Mouse (Mus musculus) stomach, embryonic 16.5 days (tissue): ENCODE results near the gene Ghitm. TPM values are rescaled to one million over a fixed set of nuclear protein-coding genes. Genes with fewer than 3 reads are reported as not detected.

ENCODE experiments used
- ATAC-seq: fragments of 200-750 bp; cut with Nextera tagmentation; 2 replicates; pipeline ENCODE4 v1.8.0; 2017; ENCODE audit warnings: moderate number of reproducible peaks, moderate TSS enrichment; ENCODE audit not compliant: insufficient read depth, low FRiP score
- H3K27ac ChIP-seq: fragments of 300-500 bp; sonication (generic); 2 replicates; pipeline ENCODE4 v1.5.1; 2014; ENCODE audit warnings: low read length
- H3K27me3 ChIP-seq: fragments of 300-500 bp; sonication (generic); 2 replicates; pipeline ENCODE4 v1.6.1; 2014; ENCODE audit warnings: low read length, control low read depth, mixed read lengths; ENCODE audit not compliant: control insufficient read depth, insufficient read depth
- H3K36me3 ChIP-seq: fragments of 300-500 bp; sonication (generic); 2 replicates; pipeline ENCODE4 v1.6.1; 2014; ENCODE audit warnings: low read length; ENCODE audit not compliant: control insufficient read depth, insufficient read depth
- H3K4me1 ChIP-seq: fragments of 300-500 bp; sonication (generic); 2 replicates; pipeline ENCODE4 v1.6.1; 2014; ENCODE audit warnings: low read length, control low read depth, mixed read lengths; ENCODE audit not compliant: control insufficient read depth, insufficient read depth
- H3K4me2 ChIP-seq: fragments of 300-500 bp; sonication (generic); 2 replicates; pipeline ENCODE4 v1.6.1; 2014; ENCODE audit warnings: low read depth, low read length, mixed read lengths
- H3K4me3 ChIP-seq: fragments of 300-500 bp; sonication (generic); replicated peaks from 2 replicates; pipeline ENCODE4 v1.5.1; 2014; ENCODE audit warnings: mild to moderate bottlenecking, low read length
- H3K9ac ChIP-seq: fragments of 300-500 bp; sonication (generic); 2 replicates; pipeline ENCODE4 v1.6.1; 2014; ENCODE audit warnings: low read length
- H3K9me3 ChIP-seq: fragments of 300-500 bp; sonication (generic); replicated peaks from 2 replicates; pipeline ENCODE4 v1.6.1; 2016; ENCODE audit warnings: low read length, control low read depth; ENCODE audit not compliant: control insufficient read depth
- WGBS: fragments of 180-500 bp; shearing (Covaris S2); extraction: QIAGEN DNeasy Blood & Tissue Kit; methylation state at CpG from one replicate; pipeline ENCODE4 v1.1.7; 2014; 5-methylcytosine and 5-hydroxymethylcytosine counted together
- polyA plus RNA-seq: library from polyadenylated mRNA; unstranded; fragments of >200 nt; fragmentation: Nextera tagmentation; extraction: Ambion mirVana; gene quantifications from 2 replicates; pipeline ENCODE4 v1.2.1, GENCODE M21; 2015

The Ghitm gene
- polyA plus RNA-seq, 1 experiment from 2014 or later, result 244 TPM

DNA sequence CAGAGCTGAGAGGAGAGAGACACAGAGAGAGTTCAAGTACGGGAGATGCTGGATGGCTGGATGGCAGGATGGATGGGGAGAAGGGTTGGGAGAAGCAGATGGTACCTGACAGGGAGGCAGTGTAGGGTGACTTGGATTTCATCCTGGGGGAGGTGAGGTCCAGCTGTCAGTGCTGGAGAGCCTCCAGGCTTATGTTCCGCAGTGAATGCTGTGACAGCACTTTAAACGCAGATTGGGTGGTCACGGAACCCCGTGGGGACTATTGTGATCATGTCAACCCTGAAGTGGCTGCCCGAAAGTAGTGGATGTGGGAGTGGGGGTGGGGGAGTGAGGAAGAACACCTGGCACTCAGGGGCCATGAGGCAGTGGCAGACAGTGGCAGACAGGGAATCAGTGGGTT, 40.6 kb downstream of the Ghitm start:
- no peak overlapping the region for H3K4me2 ChIP-seq
- no peak overlapping the region for H3K9ac ChIP-seq
- ATAC-seq, result no peak
- H3K4me1 ChIP-seq, result 0 out of 2 replicates have a peak, but pooled peaks cover 4% of the 10 kb centered on the region
- 57% methylated on average over 6 of the region's 6 CpGs for WGBS
- no peaks in the 10 kb centered on the region for H3K36me3 ChIP-seq
- H3K9me3 ChIP-seq, result no peaks in the 10 kb centered on the region
- peaks cover 21% of the 10 kb centered on the region for H3K27me3 ChIP-seq
- H3K27ac ChIP-seq, result no peak overlapping the region
- H3K4me3 ChIP-seq, result no peak overlapping the region

DNA sequence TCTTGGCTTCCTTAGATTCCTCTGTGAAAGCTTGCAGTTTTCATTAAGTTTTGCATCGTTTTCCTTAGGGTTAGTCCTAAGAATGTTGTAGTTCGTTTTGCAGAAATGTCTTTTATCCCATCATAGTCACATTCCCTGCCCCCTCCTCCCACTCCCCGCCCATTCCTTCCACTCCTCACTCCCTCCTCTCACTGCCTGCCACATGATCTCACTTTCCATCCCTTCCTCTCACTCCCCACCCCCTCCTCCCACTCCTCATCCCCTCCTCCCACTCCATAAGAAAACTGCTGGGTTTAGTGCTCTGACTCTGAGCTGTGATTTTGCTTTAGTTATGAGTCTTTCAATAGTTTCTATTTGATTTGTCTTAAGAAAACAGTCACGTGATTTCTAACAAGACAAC, 51.3 kb downstream of the Ghitm start:
- ATAC-seq, result no peak
- H3K9ac ChIP-seq, result no peak overlapping the region
- 23% methylated on average over 4 of the region's 4 CpGs for WGBS
- H3K27ac ChIP-seq, result no peak overlapping the region
- H3K4me1 ChIP-seq, result no peaks in the 10 kb centered on the region
- no peak overlapping the region for H3K4me2 ChIP-seq
- no peaks in the 10 kb centered on the region for H3K9me3 ChIP-seq
- H3K36me3 ChIP-seq, result no peaks in the 10 kb centered on the region
- H3K27me3 ChIP-seq, result no peaks in the 10 kb centered on the region
- H3K4me3 ChIP-seq, result no peak overlapping the region

GRCm38 (mm10) chr14:37080724-37081123, 54.3 kb downstream of the Ghitm start:
- ATAC-seq, result no peak
- H3K4me2 ChIP-seq, result no peak overlapping the region
- H3K4me1 ChIP-seq, result no peaks in the 10 kb centered on the region
- H3K9me3 ChIP-seq, result no peaks in the 10 kb centered on the region
- H3K4me3 ChIP-seq, result no peak overlapping the region
- no peaks in the 10 kb centered on the region for H3K36me3 ChIP-seq
- H3K27ac ChIP-seq, result no peak overlapping the region
- 68% methylated on average over 1 of the region's 1 CpGs for WGBS
- H3K9ac ChIP-seq, result no peak overlapping the region
- H3K27me3 ChIP-seq, result no peaks in the 10 kb centered on the region

Other genes starting within 250 kb of the Ghitm start
- gene Ccser2, start 166.5 kb downstream of the Ghitm start, polyA plus RNA-seq, result 26.0 and 28.9 TPM in 2 replicates
- gene Rgr, start 86.3 kb downstream of the Ghitm start, polyA plus RNA-seq, result not detected in 2 replicates
- gene Lrit1, start 80.4 kb downstream of the Ghitm start, polyA plus RNA-seq, result not detected in 2 replicates
- not detected in 2 replicates for gene Lrit2, start 67.3 kb downstream of the Ghitm start, polyA plus RNA-seq
- 0.27 and 0.32 TPM in 2 replicates for gene Cdhr1, start 36.9 kb downstream of the Ghitm start, polyA plus RNA-seq
- gene 2610528A11Rik, start 21.2 kb downstream of the Ghitm start, polyA plus RNA-seq, result 11.8 and 20.9 TPM in 2 replicates